Comparison of ENCODE assay signal across 25 mouse cellular contexts in the genomic region with DNA sequence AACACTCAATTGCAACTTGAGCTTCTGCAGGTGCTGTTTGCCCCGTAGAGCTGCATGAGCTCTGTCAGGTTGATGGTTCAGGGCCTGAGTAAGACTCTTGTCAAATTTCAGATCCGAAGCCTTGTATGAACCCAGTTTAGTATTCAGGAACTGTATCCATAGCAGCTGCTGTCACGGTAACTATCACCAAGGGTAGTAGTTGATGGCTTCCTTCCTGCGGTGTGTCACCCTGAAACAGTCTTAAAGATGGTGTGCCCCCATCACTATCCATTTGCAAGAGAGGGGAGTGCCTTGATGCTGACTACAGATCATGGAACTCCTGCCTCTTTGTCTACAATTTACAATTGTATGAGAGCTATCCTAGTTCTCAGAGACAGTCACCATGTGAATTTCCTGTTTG.
A peak's percentile ranks its signal among the peaks of the same experiment; 100 is the strongest.
DNase-seq lines count a peak whose midpoint lies in the region; ATAC-seq and TF ChIP-seq lines count a peak whose summit lies in the region.
"Had no signal": no experiment of that assay in that cellular context is flagged by ENCODE, and none has a peak within 500 bp of the region (broad histone marks: within the 10 kb centered on the region; RNA-seq: fewer than 3 reads in every experiment).

No protein-coding gene starts in this region.

- 0 out of 2 replicates have a peak overlapping the region, but pooled peaks have one; percentile 7 for H3K27ac ChIP-seq in layer of hippocampus, adult 2 months
- H3K27ac ChIP-seq: forebrain, embryonic 10.5 days; heart, embryonic 15.5 days; hindbrain, embryonic 12.5 days; hindbrain, embryonic 15.5 days had no signal

- H3K4me3 ChIP-seq in layer of hippocampus, adult 2 months, result no peak overlapping the region
- H3K4me3 ChIP-seq: forebrain, embryonic 10.5 days; heart, embryonic 12.5 days; heart, embryonic 15.5 days; hindbrain, embryonic 12.5 days; hindbrain, embryonic 15.5 days had no signal

- no peak for TF ChIP-seq CTCF in layer of hippocampus, adult 2 months (conservative IDR thresholded peaks at IDR 0.05)

- no peak for DNase-seq in layer of hippocampus, adult 2 months (ENCODE audit: low spot score in 2 of 2)
- DNase-seq in layer of hippocampus, postnatal 25 days (ENCODE audit: extremely low spot score in 1 of 2, low spot score in 1 of 2), result no peak
- peak; percentile 5 for DNase-seq in ZHBTc4 (ENCODE audit: low read depth, low spot score)
- no peak for DNase-seq in spleen, postnatal 10 days (ENCODE audit: low spot score in 2 of 2)
- DNase-seq in B cell, adult 2 months, result no peak
- DNase-seq: adrenal gland, adult 2 months; adrenal gland, postnatal 14 days; cerebellum, adult 11 months; cerebellum, adult 2 months; cerebellum, adult 9-11 months; cerebellum, postnatal 25 days; gastrocnemius, postnatal 10 days; gastrocnemius, postnatal 36 days; heart, adult 18-20 months; heart, postnatal 10 days; heart, postnatal 4 days had no signal

- ATAC-seq in granulocyte monocyte progenitor cell, adult 5-6 weeks (replicated peaks; ENCODE audit: poor library complexity, severe bottlenecking), result peak; percentile 10
- peak; percentile 18 for ATAC-seq in megakaryocyte progenitor cell, adult 5-6 weeks (replicated peaks; ENCODE audit: poor library complexity)
- ATAC-seq: forebrain, embryonic 14.5 days; intestine, postnatal 0 days had no signal
